Mouse (Mus musculus) stomach, embryonic 14.5 days (tissue): ENCODE measurements around the gene Zfp593. TPM values are rescaled to one million over a fixed set of nuclear protein-coding genes. Genes with fewer than 3 reads are reported as not detected.
A peak's percentile ranks its signal among the peaks of the same experiment; 100 is the strongest.

Source experiments
- ATAC-seq: fragments of 200-750 bp; cut with Nextera tagmentation; 2 replicates; pipeline ENCODE4 v1.8.0; 2017; ENCODE audit warnings: low read depth, moderate TSS enrichment; ENCODE audit not compliant: insufficient number of reproducible peaks, insufficient read depth, low FRiP score
- H3K27ac ChIP-seq: fragments of 300-500 bp; sonication (generic); 2 replicates; pipeline ENCODE4 v1.5.1; 2014; ENCODE audit warnings: mild to moderate bottlenecking, low read length, moderate library complexity, mixed read lengths
- H3K27me3 ChIP-seq: fragments of 300-500 bp; sonication (generic); 2 replicates; pipeline ENCODE4 v1.6.1; 2014; ENCODE audit warnings: low read length, control low read depth, mixed read lengths; ENCODE audit not compliant: control insufficient read depth, insufficient read depth
- H3K36me3 ChIP-seq: fragments of 300-500 bp; sonication (generic); 2 replicates; pipeline ENCODE4 v1.6.1; 2014; ENCODE audit warnings: mild to moderate bottlenecking, control low read depth, low read length, moderate library complexity, mixed read lengths; ENCODE audit not compliant: control insufficient read depth, insufficient read depth
- H3K4me1 ChIP-seq: fragments of 300-500 bp; sonication (generic); 2 replicates; pipeline ENCODE4 v1.6.1; 2014; ENCODE audit warnings: low read length, control low read depth, mixed read lengths; ENCODE audit not compliant: control insufficient read depth, insufficient read depth
- H3K4me2 ChIP-seq: fragments of 300-500 bp; sonication (generic); replicated peaks from 2 replicates; pipeline ENCODE4 v1.6.1; 2014; ENCODE audit warnings: low read depth, low read length, control low read depth
- H3K4me3 ChIP-seq: fragments of 300-500 bp; sonication (generic); 2 replicates; pipeline ENCODE4 v1.5.1; 2014; ENCODE audit warnings: low read depth, low read length, control low read depth
- H3K9ac ChIP-seq: fragments of 300-500 bp; sonication (generic); replicated peaks from 2 replicates; pipeline ENCODE4 v1.6.1; 2014; ENCODE audit warnings: low read depth, mild to moderate bottlenecking, control low read depth, low read length, moderate library complexity, mixed read lengths
- H3K9me3 ChIP-seq: fragments of 300-500 bp; sonication (generic); 2 replicates; pipeline ENCODE4 v1.6.1; 2016; ENCODE audit warnings: low read depth, low read length, control low read depth; ENCODE audit not compliant: control insufficient read depth
- WGBS: fragments of 180-500 bp; shearing (Covaris S2); extraction: QIAGEN DNeasy Blood & Tissue Kit; methylation state at CpG from one replicate; pipeline ENCODE4 v1.1.7; 2014; 5-methylcytosine and 5-hydroxymethylcytosine counted together
- polyA plus RNA-seq: library from polyadenylated mRNA; unstranded; fragments of >200 nt; fragmentation: Nextera tagmentation; extraction: Ambion mirVana; gene quantifications from 2 replicates; pipeline ENCODE4 v1.2.1, GENCODE M21; 2014

Zfp593 gene
- polyA plus RNA-seq, 1 experiment from 2014 or later = 16.5 TPM

DNA sequence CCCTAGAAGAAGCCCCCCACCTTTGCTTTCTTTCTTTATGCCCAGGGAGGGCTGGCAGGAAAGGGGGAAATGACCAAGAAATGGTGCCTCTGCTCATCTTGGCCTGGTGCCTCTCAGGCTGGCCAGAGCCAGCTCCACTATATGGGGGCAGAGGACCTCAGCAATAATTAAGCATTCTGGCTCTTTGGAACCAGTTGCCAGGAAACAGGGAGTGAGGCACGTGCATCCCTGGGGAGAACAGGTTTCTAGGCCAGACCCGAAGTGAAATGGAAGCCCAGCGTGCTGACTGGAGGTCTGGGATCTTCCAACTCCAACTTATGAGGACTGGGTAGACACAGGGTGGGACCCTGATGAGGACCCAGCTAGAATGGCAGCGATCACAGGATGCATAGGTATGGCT, 864 bp upstream of the Zfp593 start:
- H3K36me3 ChIP-seq = no peaks in the 10 kb centered on the region
- H3K9me3 ChIP-seq = no peaks in the 10 kb centered on the region
- H3K9ac ChIP-seq = no peak overlapping the region
- peaks cover 20% of the 10 kb centered on the region for H3K4me1 ChIP-seq
- WGBS = 59% methylated on average over 4 of the region's 4 CpGs
- H3K27ac ChIP-seq = no peak overlapping the region
- peaks cover 14% of the 10 kb centered on the region; the same call in 1 of the 2 replicates for H3K27me3 ChIP-seq
- no peak overlapping the region for H3K4me2 ChIP-seq
- ATAC-seq = no peak
- H3K4me3 ChIP-seq = no peak overlapping the region

GRCm38 (mm10) chr4:134243516-134244250, 1.7 kb downstream of the Zfp593 start, which contains the start of gene E130218I03Rik:
Gene E130218I03Rik, plus strand, starts transcription at chr4:134243662.
- 93% methylated on average over 17 of the region's 17 CpGs for WGBS
- peak within 1 kb of the TSS; percentile 87 for H3K4me2 ChIP-seq
- 0 out of 2 replicates have a peak, but pooled peaks cover 3% of the 10 kb centered on the region for H3K27me3 ChIP-seq
- H3K4me1 ChIP-seq = peaks cover 9% of the 10 kb centered on the region
- no peaks in the 10 kb centered on the region for H3K9me3 ChIP-seq
- peak within 1 kb of the TSS; percentile 53 for H3K4me3 ChIP-seq
- no peak within 1 kb of the TSS for H3K27ac ChIP-seq
- no peaks in the 10 kb centered on the region for H3K36me3 ChIP-seq
- ATAC-seq = no peak
- 0 out of 2 replicates have a peak within 1 kb of the TSS, but pooled peaks have one; percentile 77 for H3K9ac ChIP-seq

- 10% methylated on average over 10 of the region's 10 CpGs for WGBS
- H3K27ac ChIP-seq = no peak overlapping the region
- H3K27me3 ChIP-seq = no peaks in the 10 kb centered on the region
- H3K4me1 ChIP-seq = 0 out of 2 replicates have a peak, but pooled peaks cover 2% of the 10 kb centered on the region
- H3K4me2 ChIP-seq = peak overlapping the region; percentile 32
- no peaks in the 10 kb centered on the region for H3K36me3 ChIP-seq
- H3K4me3 ChIP-seq = no peak overlapping the region
- H3K9ac ChIP-seq = no peak overlapping the region
- no peaks in the 10 kb centered on the region for H3K9me3 ChIP-seq
- no peak for ATAC-seq
These were observed 6.7 kb downstream of the Zfp593 start for GRCm38 (mm10) chr4:134238686-134239085.

DNA sequence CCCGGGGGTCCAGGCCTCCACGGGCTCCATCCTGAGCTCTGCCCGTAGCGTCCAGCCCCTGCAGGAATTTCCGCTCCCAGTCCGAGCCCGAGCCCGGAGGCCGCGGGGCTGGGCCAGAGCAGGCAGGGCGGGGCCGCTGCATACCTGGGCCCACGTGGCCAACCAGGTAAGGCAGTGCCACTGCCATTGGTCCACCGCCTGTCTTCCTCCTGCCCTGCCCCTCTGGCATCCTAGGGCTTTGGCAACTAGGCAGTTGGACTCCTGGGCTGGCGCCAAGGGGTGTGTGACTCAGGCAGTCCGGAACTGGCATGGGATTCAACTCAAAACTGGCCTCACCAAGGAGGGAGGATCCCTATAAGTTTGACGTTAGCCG, 7.1 kb downstream of the Zfp593 start, which contains the start of gene Cnksr1:
Gene Cnksr1 (minus strand): TSS at position 121 of the 373 bp plus-strand sequence.
- Histone ChIP-seq H3K9ac (no peak within 1 kb of the TSS), H3K27ac (no peak within 1 kb of the TSS), H3K4me1 (0 out of 2 replicates have a peak, but pooled peaks cover 2% of the 10 kb centered on the region), H3K27me3 (no peaks in the 10 kb centered on the region), H3K4me2 (peak within 1 kb of the TSS; percentile 32), H3K4me3 (peak within 1 kb of the TSS; percentile 27), H3K9me3 (no peaks in the 10 kb centered on the region), H3K36me3 (no peaks in the 10 kb centered on the region)
- peak; percentile 93 for ATAC-seq
- 3% methylated on average over 18 of the region's 18 CpGs for WGBS

DNA sequence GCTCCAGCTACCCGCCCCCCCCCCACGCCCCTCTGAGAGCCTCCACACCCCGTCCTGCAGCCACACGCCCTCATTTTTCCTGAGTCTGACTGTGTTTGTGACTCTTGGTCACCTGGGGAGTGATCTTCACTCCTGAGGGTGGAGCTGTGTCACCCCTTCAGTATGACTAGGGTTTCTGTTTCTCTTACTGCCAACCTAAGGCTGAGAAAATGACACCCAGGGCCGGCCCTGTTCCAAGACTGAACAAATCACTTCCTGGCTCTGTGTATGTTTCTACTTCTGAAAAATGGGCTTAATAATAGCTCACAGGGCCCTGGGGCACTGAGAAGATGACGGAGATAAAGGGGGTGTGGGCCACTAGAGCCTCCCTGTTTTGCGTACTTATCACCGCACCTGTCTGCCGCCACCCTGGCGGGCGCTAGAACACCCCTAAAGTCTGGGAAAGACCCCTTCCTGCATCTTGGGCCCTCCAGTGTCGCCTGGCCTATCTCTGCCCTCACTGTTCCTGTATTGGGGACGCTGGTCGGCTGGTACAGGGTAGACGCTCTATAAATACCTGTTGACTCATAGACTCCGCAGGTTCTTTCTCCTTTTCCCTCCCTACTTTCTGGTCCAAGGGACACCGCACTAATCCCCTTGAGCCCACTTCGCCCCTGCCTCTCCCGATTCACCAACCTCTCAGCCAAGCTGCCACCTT, 7.7 kb downstream of the Zfp593 start:
- Histone ChIP-seq H3K4me1 (0 out of 2 replicates have a peak, but pooled peaks cover 2% of the 10 kb centered on the region), H3K4me2 (peak overlapping the region; percentile 32), H3K4me3 (peak overlapping the region; percentile 27), H3K27ac (no peak overlapping the region), H3K36me3 (no peaks in the 10 kb centered on the region), H3K27me3 (no peaks in the 10 kb centered on the region), H3K9me3 (no peaks in the 10 kb centered on the region), H3K9ac (no peak overlapping the region)
- ATAC-seq = peak; percentile 39; the same call in 1 of the 2 replicates
- 18% methylated on average over 19 of the region's 19 CpGs for WGBS

DNA sequence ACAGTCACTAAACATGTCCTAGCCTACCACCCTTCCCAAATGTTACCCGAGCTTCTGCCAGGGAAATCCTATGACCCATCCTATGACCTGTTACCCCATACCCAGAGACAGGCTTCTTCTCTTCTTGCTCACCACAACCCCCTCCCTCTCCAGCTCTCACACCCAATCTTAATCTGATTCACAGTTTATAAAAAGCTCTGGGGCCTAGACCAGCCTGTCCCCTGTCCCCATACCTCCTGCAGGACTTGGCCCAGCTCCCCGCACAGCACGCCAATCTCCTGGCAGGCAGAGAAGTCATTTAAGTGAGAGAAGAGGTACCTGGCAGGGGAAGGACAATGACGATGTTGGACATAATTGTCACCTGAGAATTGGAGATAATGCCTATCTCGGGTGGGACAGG, 10.5 kb downstream of the Zfp593 start:
- ATAC-seq = no peak
- H3K4me1 ChIP-seq = 0 out of 2 replicates have a peak, but pooled peaks cover 2% of the 10 kb centered on the region
- WGBS = 77% methylated on average over 5 of the region's 5 CpGs

GRCm38 (mm10) chr4:134230431-134230830, 15.0 kb downstream of the Zfp593 start:
- Histone ChIP-seq H3K27ac (no peak overlapping the region), H3K9me3 (no peaks in the 10 kb centered on the region), H3K27me3 (no peaks in the 10 kb centered on the region), H3K9ac (no peak overlapping the region), H3K4me1 (no peaks in the 10 kb centered on the region), H3K4me3 (no peak overlapping the region), H3K4me2 (no peak overlapping the region), H3K36me3 (no peaks in the 10 kb centered on the region)
- 26% methylated on average over 8 of the region's 8 CpGs for WGBS
- ATAC-seq = no peak

More for the DNA sequence above, 10.5 kb downstream of the Zfp593 start:
- H3K27me3 ChIP-seq = no peaks in the 10 kb centered on the region
- H3K27ac ChIP-seq = no peak overlapping the region
- no peak overlapping the region for H3K4me3 ChIP-seq
- H3K9ac ChIP-seq = no peak overlapping the region
- no peaks in the 10 kb centered on the region for H3K36me3 ChIP-seq
- no peaks in the 10 kb centered on the region for H3K9me3 ChIP-seq
- no peak overlapping the region for H3K4me2 ChIP-seq

DNA sequence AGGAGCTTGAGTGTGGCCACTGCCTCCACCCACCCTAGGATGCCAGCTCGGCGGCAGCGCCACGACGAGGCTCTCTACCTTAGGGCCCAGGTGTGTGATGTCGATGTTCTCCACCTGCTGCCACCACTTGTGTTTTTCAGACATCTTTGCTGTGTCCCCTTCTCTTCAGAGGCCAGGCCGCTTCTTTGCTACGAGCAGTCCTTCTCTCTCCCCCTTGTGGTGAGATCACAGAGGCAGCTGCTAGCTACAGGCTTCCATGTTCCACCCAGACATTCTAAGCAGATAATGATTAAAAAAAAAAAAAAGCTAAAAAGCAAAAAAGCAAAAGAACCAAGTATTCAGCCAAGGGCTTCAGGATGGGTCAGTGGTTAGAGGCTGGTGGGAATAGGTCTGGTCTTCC, 18.2 kb downstream of the Zfp593 start, which contains the start of gene Catsper4:
Gene Catsper4 (minus strand): TSS at position 190 of the 400 bp plus-strand sequence.
- Histone ChIP-seq H3K36me3 (no peaks in the 10 kb centered on the region), H3K27ac (no peak within 1 kb of the TSS), H3K9ac (no peak within 1 kb of the TSS), H3K27me3 (no peaks in the 10 kb centered on the region), H3K4me1 (no peaks in the 10 kb centered on the region), H3K9me3 (no peaks in the 10 kb centered on the region), H3K4me2 (no peak within 1 kb of the TSS), H3K4me3 (no peak within 1 kb of the TSS)
- WGBS = 64% methylated on average over 8 of the region's 8 CpGs
- no peak for ATAC-seq
